Mouse (Mus musculus): ENCODE results near the gene Iqch. TPM values are rescaled to one million over a fixed set of nuclear protein-coding genes. Genes with fewer than 3 reads are reported as not detected.
A peak's percentile ranks its signal among the peaks of the same experiment; 100 is the strongest.

Gene Iqch
- total RNA-seq, 2 experiments from 2014 or later = 0.15 TPM; not detected in 1

DNA sequence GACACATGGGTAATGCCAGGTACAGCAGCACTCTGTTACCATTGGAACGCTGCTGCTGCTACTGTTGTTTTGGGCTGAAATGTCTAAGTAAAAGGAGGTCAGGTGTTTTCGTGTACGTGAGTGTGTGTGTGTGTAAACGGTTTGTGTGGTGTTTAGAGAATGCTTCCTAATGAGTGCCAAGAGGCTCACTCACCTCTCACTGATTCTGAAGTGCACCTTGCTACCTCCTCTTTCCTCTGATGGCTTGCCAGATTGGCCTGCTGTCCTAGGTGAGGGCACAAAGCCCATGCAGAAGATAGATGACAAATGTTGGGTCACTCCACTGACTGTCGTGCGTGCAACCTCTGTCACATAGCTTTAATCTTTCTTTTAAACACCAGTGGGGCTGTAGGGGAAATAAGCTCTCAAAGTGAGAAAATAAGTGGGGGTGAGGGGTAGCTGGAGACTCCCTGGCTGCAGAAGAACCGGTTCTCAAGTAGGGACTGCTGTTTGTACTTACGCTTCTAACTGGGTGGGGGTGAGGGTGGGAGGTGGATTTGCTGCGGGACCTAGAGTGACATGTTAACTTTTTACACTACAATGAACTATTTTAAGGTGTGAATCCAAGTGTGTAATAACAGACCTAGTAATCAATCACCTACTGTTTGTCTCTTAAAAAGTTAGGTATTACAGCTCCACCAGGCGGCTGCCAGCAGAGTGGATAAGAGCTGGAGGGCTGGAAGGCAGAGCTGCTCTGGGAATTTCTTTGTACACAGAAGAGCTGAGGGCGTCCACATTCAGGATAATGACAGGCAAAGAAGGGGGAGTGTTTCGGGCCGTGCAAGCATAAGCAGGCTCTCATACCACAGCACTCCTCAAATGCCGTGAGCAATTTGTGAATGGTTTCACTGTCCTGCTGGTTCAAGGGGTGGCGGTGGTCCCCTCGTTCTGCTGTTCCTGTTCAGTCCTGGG, 10.5 kb upstream of the Iqch start:
- no peak for DNase-seq

DNA sequence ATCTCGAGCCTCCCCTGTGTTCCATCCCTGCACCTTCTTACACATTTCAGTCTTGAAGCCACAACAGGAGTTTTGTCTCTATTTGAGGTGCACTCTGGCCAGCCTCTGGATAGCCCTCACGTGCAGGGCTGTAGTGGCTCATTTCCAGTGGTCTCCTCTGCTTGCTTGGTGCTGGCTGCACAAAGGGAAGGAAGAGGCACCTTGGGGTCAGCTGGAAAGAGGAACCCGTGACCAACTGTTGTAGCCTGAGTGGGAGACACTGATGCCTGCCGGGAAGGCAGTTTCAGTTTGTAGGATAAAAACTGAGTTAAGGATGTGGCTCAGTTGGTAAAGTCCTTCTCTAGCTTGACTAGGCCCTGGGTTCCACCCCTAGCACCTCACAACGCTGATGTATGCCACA, 9.7 kb upstream of the Iqch start:
- DNase-seq = no peak

DNA sequence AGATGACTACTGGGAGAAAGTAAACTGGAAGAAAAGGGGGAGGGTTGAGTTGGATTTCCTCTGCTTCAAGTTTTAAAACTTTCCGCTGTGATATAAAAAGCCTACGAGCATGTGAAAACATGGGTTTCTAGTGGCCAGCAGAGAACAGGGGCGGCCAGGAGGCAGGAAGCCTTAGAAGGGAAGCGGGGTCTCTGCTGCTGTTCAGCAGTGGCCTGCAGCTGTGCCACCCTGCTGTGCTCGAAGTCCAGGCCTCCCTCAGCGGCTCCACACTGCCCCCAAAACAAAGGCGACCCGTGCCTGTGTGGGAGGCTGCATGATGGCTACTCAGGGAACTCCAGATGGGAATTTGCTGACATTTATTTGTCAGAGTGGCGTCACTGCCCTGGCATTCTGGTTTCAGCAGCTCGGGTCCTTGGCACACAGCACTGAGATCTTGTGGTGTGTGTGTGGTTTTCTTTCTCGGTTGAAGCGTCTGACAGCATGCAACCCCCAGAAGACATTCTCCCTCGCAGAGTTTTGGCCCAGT, 8.6 kb upstream of the Iqch start:
- no peak for DNase-seq

- no peak for DNase-seq
Measured at GRCm38 (mm10) chr9:63610231-63610630, 7.9 kb upstream of the Iqch start.

GRCm38 (mm10) chr9:63609776-63610175, 7.5 kb upstream of the Iqch start:
- DNase-seq = no peak

DNA sequence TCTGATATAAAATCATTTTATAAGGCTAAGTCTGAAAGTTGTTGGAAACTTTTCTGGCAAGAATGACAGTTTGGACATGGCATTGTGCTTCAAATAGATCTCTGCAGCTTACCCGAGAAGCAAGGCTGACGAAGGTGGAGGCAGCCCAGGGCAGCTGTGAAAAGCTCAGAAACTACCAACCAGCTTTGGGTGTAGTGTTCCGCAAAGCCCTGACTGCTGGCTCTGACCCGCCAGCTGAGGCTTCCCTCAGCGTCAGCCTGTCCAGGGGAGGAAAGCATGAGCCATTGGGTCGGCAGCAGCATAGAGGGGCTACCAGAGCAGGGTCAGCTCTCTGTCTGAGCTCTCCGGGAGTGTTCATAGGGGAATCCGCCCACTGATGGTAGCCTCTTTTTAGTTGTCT, 7.0 kb upstream of the Iqch start:
- no peak for DNase-seq

GRCm38 (mm10) chr9:63608006-63608405, 5.7 kb upstream of the Iqch start:
- DNase-seq = no peak

DNA sequence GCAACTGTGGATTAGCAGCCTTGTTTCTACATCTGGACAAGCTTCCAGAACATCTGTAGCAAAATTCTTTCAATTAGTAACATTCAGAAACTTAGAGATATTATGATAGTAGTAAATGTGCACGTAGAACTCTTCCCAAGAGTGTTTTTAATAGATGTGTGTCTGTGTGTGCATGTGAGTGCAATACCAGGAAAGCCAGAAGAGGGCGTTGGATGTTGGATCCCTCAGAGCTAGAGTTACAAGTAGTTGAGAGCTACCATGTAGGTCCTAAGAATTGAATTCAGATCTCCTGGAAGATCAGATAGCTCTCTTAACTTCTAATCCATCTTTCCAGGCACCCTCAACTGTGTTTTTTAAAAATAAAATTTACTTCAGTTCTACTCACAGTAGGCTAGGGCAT, 4.3 kb upstream of the Iqch start:
- no peak for DNase-seq

DNA sequence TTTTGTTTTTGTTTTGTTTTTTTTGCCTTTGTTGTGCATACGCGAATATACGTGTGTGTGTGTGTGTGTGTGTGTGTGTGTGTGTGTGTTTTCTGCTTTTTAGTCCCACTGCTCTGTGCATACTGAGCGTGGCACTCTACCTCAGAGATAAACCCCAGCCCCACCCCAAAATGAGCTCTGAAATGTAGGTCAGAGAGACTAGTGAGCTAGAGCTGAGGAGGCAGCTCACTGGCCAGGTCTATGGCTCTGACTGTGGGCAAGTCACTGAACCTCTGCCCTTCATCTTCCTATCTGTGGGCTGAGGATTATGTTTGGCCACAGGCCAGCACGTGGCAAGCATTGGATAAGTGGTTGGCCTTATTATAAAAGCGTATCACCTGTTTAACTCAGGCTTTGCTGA, 1.6 kb upstream of the Iqch start:
- no peak for DNase-seq

- no peak for DNase-seq
Measured at GRCm38 (mm10) chr9:63596660-63597059, 5.6 kb downstream of the Iqch start.

DNA sequence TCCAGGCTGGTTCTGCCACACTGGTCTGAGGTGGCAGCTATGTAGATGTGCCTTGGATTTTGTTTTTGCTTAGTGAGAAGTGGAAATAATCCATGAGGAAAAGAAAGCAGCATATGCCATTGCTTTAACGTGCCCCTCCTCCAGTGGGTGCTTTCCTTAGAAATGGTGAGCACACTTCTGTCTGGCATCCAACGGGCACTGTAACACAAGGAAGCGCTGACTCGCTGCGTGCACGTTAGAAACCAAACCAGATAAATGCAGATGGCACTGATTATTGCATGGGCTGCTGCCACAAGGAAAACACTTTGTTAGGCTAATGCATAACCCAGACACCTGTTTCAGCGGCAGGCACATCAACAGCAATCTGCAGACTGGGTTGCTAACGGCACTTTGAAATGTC, 6.6 kb downstream of the Iqch start:
- no peak for DNase-seq

- DNase-seq = no peak
Measured at GRCm38 (mm10) chr9:63595032-63595431, 7.3 kb downstream of the Iqch start.

GRCm38 (mm10) chr9:63591661-63592256, 10.5 kb downstream of the Iqch start:
- no peak for DNase-seq

GRCm38 (mm10) chr9:63590592-63590991, 11.7 kb downstream of the Iqch start:
- no peak for DNase-seq

- DNase-seq = no peak
Measured at GRCm38 (mm10) chr9:63589209-63589608, 13.1 kb downstream of the Iqch start.

GRCm38 (mm10) chr9:63585251-63585650, 17.0 kb downstream of the Iqch start:
- DNase-seq = no peak

DNA sequence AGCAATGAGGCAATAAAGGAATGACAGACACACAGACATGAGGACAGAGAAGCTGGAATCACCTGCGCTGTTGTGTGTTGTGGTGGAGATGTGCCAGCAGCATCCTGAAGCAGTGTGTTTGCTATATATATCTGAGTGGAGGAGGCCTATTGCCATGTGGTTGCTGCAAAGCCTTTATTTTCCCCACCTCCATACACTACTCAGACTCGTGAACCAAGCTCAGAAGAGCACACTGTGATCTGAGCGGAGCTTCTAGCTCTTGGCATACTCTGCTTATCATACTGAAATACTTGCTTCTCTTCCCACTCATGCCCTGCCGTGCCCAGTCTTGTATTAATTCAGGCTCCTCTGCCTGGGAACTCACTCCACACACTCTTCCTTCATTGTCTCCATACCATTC, 20.5 kb downstream of the Iqch start:
- no peak for DNase-seq

DNA sequence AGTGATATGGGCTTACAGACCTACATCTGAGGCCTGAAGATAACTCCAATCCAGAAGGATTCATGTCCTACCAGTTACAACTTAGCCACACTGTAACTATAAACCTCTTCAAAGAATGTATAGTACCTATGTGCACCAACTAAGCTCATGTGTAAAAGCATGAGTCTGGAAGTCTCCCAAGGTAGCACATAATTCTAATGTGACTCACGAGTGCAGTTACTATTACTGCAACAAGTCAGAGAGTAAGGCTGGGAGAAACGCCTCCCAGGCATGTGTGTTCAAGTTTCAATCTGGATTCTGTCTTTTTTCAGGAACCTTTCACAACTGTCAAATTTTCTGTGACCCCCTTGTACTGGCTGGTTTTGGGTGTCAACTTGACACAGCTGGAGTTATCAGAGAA, 22.2 kb downstream of the Iqch start:
- DNase-seq = no peak

DNA sequence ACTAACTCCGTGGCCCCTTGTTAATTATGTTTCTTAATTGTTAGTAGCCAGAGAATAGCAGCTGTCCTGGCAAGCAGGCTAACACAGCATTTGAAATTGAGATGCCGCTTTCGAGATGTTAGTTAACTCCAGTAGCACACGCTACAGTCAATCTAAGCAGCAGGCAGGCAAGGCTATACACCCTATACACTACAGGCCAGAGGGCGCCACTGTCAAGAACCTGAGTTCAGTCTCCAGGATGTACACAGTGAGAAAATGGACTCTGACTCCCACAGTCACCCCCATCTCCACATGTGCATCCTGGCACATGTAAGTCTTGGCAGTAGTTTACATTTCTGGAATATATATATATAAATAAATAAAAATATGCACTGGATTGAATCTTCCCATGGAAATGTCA, 22.6 kb downstream of the Iqch start:
- DNase-seq = no peak

DNA sequence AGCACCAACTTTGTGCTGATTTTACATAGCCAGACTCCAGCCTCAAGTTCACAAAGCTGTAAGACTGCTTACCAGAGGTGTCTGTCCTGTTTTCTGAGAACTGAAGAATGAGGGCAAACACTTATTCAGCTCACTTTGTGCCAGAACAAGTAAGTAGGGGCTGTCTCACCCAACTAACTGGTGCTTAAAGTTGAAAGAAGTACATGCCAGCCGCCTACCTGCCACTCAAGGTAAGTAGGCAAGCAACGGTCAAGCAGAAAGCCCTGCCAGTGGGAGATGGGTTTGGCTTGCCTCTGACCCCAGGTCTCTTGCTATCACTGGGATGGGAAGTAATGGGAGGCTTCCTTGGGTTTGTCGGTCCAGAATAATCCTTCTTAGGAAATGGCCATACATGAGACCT, 24.8 kb downstream of the Iqch start:
- no peak for DNase-seq

- no peak for DNase-seq
Measured at GRCm38 (mm10) chr9:63572874-63573273, 29.4 kb downstream of the Iqch start.

DNA sequence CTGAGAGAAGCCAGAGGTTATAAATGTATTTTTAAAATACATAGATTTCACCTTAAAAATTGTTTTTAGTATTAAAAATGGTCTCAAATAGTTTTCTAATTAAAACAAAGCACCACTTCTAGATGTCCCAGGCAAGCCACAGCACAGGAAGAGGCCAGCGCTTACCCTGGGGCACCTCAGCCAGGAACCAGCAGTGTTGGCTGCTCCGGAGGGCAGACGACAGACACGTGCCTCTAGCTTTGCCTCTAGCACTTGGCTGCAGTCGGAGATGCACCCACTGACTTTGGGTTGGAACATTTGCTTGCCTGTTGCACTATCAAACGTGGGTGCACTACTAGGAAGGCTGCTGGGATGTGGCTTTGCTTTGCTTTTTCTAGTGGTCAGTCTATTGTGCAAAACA, 30.4 kb downstream of the Iqch start:
- DNase-seq = no peak

DNA sequence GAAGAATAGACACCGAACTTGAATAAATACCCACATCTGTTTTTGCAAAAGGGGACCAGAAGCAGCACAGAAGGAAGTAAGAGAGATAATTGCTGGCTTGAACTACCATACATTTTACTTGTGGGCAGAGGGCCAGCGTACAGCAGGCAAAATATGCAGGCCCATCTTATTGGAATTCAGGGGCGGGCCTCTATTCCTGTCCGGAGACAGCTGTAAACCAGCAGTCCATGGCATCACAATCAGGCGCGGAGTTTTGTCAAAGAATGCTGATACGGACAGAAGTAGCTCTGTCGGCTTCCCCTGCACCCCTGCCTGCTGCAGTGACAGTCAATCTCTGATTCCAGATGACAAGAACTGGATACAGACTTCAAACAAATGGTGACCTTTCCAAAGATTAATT, 33.5 kb downstream of the Iqch start:
- peak in 1 of 2 experiments; percentile 18 for DNase-seq

- DNase-seq = no peak
Measured at GRCm38 (mm10) chr9:63568314-63568713, 34.0 kb downstream of the Iqch start.

Measured in layer of hippocampus, postnatal 36 days (tissue).